Mouse (Mus musculus): Measurements from ENCODE around the gene Vwa5b2. TPM values are rescaled to one million over a fixed set of nuclear protein-coding genes. Genes with fewer than 3 reads are reported as not detected.
A peak's percentile ranks its signal among the peaks of the same experiment; 100 is the strongest.

Vwa5b2 gene
- not detected in 2 replicates for polyA plus RNA-seq (2012; ENCODE audit: insufficient read depth, low replicate concordance)

GRCm38 (mm10) chr16:20589366-20589938, at the start of gene Vwa5b2:
Vwa5b2 (plus strand) TSS chr16:20589471.
- H3K36me3 ChIP-seq (replicated peaks; ENCODE audit: low read length), result no peaks in the 10 kb centered on the region
- TF ChIP-seq GATA1 (IDR thresholded peaks at IDR 0.05; ENCODE audit: borderline replicate concordance, low read length) (no peak), FLI1 (IDR thresholded peaks at IDR 0.05; ENCODE audit: low read length) (no peak)
- H3K9me3 ChIP-seq, result peaks cover 13% of the 10 kb centered on the region
- peaks cover 75% of the 10 kb centered on the region for H3K27me3 ChIP-seq (replicated peaks)
- peak within 1 kb of the TSS; percentile 88 for H3K4me3 ChIP-seq (replicated peaks)
- peaks cover 27% of the 10 kb centered on the region for H3K4me1 ChIP-seq

DNA sequence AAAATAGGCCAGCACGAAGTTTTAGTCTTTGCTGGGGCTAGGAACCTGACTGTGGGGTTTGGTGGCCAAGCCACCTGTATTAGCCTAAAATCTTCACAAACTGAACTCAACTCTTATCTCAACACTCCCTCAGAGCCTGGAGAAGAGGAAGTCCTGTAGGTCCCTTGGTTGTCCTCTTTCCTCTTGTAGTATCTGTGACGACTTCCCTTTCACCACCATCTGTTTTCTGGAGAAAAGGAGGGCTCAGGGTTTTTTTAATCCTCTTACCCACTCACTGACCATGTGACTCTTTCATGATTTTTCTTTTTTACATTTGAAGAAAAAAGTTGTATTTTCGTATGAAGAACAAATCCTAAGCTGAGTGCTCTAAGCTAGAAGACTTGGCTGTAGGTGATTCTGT, 49.6 kb upstream of the Vwa5b2 start:
- peaks cover 62% of the 10 kb centered on the region for H3K4me1 ChIP-seq

DNA sequence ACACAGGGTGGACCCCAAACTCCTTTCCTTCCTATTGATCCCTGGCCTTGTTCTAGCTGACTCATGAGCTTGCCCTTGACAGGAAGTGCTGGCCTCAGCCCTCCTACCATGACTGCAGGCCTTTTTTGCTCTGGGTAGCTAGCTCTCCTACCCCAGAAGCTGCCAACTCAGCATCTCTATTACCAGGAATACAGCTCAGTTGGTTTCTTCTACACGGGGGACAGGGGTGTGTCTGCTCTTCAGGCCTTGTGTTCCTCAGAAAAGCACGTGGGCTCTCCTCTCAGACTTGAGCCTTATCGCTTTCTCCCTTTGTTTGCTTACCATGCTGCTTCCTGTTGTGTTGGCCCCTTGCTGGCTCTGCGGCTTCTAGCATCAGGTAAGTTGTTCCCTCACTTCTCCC, 48.8 kb upstream of the Vwa5b2 start:
- Histone ChIP-seq H3K27me3 (replicated peaks) (no peaks in the 10 kb centered on the region), H3K9me3 (no peaks in the 10 kb centered on the region), H3K4me1 (peaks cover 60% of the 10 kb centered on the region), H3K36me3 (replicated peaks; ENCODE audit: low read length) (peaks cover 84% of the 10 kb centered on the region), H3K4me3 (replicated peaks) (peak overlapping the region; percentile 79)
- TF ChIP-seq FLI1 (IDR thresholded peaks at IDR 0.05; ENCODE audit: low read length), result no peak
- no peak for TF ChIP-seq GATA1 (IDR thresholded peaks at IDR 0.05; ENCODE audit: borderline replicate concordance, low read length)

More for the DNA sequence above, 49.6 kb upstream of the Vwa5b2 start:
- H3K9me3 ChIP-seq, result no peaks in the 10 kb centered on the region
- peak overlapping the region; percentile 42 for H3K4me3 ChIP-seq (replicated peaks)
- H3K27me3 ChIP-seq (replicated peaks), result no peaks in the 10 kb centered on the region
- peaks cover 76% of the 10 kb centered on the region for H3K36me3 ChIP-seq (replicated peaks; ENCODE audit: low read length)
- TF ChIP-seq FLI1 (IDR thresholded peaks at IDR 0.05; ENCODE audit: low read length), result no peak
- TF ChIP-seq GATA1 (IDR thresholded peaks at IDR 0.05; ENCODE audit: borderline replicate concordance, low read length), result no peak

DNA sequence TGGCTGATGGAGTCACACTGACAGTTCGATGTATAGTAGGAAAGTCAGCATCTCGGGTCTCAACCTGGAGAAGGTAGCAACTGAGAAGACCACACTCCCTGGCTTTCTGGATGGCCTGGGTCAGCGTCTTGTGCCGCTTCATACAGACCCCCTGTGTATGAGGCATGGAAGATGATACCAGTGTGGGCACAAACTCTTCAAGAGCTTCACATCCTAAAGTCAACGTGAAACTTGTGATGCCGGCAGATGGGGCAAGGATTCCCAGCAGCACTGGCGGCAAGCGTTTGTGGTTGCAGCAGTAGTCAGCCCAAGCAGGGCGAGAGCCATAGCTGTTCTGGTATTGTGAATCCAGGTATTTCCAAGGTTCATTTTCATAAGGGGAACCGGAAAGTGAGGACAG, 43.6 kb upstream of the Vwa5b2 start:
- Histone ChIP-seq H3K36me3 (replicated peaks; ENCODE audit: low read length) (peaks cover 70% of the 10 kb centered on the region), H3K27me3 (replicated peaks) (no peaks in the 10 kb centered on the region), H3K9me3 (no peaks in the 10 kb centered on the region), H3K4me1 (peaks cover 52% of the 10 kb centered on the region), H3K4me3 (replicated peaks) (no peak overlapping the region)
- TF ChIP-seq FLI1 (IDR thresholded peaks at IDR 0.05; ENCODE audit: low read length), result no peak
- no peak for TF ChIP-seq GATA1 (IDR thresholded peaks at IDR 0.05; ENCODE audit: borderline replicate concordance, low read length)

DNA sequence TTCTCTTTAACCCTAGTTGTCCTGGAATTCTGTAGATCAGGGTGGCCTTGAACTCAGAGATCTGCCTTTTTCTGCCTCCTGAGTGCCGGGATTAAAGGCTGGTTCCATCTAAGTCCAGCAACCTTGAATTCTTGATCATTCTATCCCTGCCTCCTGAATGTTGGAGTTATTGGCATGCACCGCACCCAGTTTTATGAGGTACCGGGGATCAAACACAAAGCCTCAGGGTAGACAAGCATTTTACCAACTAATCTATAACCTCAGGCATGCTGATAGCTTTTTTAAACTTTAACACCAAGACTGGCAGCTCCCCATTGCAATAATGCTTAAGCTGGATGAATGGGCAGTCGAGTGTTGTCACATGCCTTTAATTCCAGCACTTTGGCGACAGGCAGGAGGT, 41.8 kb upstream of the Vwa5b2 start:
- Histone ChIP-seq H3K9me3 (no peaks in the 10 kb centered on the region), H3K4me1 (peaks cover 43% of the 10 kb centered on the region), H3K36me3 (replicated peaks; ENCODE audit: low read length) (peaks cover 69% of the 10 kb centered on the region), H3K27me3 (replicated peaks) (no peaks in the 10 kb centered on the region), H3K4me3 (replicated peaks) (peak overlapping the region; percentile 100)
- TF ChIP-seq FLI1 (IDR thresholded peaks at IDR 0.05; ENCODE audit: low read length) (no peak), GATA1 (IDR thresholded peaks at IDR 0.05; ENCODE audit: borderline replicate concordance, low read length) (no peak)

DNA sequence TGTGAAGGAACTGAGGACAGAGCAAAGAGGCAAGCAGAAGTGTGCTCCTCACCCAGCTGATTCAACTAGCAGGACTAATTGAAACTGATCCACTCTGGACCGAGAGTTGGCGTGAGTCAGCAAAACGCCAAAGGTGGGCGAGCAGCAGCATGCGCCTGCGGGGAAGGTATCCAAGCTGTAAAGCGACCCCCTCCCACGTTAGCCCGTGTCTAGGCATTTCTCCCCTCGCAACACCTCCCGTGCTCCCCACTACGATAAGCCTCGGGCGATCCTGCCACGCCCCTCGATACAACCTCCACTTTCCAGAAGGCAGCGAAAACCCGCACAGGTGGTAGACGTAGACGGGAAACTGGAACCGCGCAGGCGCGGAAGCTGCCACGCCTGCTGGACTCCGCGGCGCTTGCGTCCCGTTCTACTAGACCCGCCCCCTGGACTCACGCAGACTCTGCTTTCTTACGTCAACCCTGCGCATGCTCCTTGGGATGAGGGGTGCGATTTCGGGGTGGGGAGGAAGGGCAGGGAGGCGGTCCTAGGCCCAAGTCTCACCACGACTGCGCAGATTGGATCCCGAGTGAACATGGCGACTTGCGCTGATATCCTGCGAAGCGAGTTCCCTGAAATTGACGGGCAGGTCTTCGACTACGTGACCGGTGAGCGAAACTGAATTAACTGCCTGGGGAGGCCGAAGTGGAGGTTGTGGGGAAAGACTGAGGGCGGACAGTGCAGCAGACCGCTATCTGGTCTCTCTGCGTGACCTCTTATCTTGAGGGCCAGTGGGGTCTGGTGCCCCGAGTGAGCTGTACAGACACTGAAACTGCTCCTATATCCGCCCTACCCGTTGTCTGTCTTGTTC, 40.9 kb upstream of the Vwa5b2 start, which contains the start of gene Abcf3:
Gene Abcf3, plus strand, starts transcription at position 482 of the 853 bp plus-strand sequence.
- Histone ChIP-seq H3K36me3 (replicated peaks; ENCODE audit: low read length) (peaks cover 70% of the 10 kb centered on the region), H3K9me3 (no peaks in the 10 kb centered on the region), H3K27me3 (replicated peaks) (no peaks in the 10 kb centered on the region), H3K4me1 (peaks cover 44% of the 10 kb centered on the region), H3K4me3 (replicated peaks) (peak within 1 kb of the TSS; percentile 100)
- TF ChIP-seq GATA1 (IDR thresholded peaks at IDR 0.05; ENCODE audit: borderline replicate concordance, low read length), result no peak; the same call in 2 of the 3 replicates
- TF ChIP-seq FLI1 (IDR thresholded peaks at IDR 0.05; ENCODE audit: low read length), result peak; percentile 5; the same call in 1 of the 2 replicates

GRCm38 (mm10) chr16:20549161-20549560, 40.1 kb upstream of the Vwa5b2 start:
- H3K4me1 ChIP-seq, result peaks cover 50% of the 10 kb centered on the region
- H3K27me3 ChIP-seq (replicated peaks), result no peaks in the 10 kb centered on the region
- H3K9me3 ChIP-seq, result no peaks in the 10 kb centered on the region
- TF ChIP-seq GATA1 (IDR thresholded peaks at IDR 0.05; ENCODE audit: borderline replicate concordance, low read length) (no peak), FLI1 (IDR thresholded peaks at IDR 0.05; ENCODE audit: low read length) (no peak)
- H3K36me3 ChIP-seq (replicated peaks; ENCODE audit: low read length), result peaks cover 72% of the 10 kb centered on the region
- peak overlapping the region; percentile 100 for H3K4me3 ChIP-seq (replicated peaks)

GRCm38 (mm10) chr16:20551691-20552090, 37.6 kb upstream of the Vwa5b2 start:
- Histone ChIP-seq H3K27me3 (replicated peaks) (no peaks in the 10 kb centered on the region), H3K9me3 (no peaks in the 10 kb centered on the region), H3K4me3 (replicated peaks) (no peak overlapping the region), H3K36me3 (replicated peaks; ENCODE audit: low read length) (peaks cover 73% of the 10 kb centered on the region), H3K4me1 (peaks cover 44% of the 10 kb centered on the region)
- TF ChIP-seq FLI1 (IDR thresholded peaks at IDR 0.05; ENCODE audit: low read length) (no peak), GATA1 (IDR thresholded peaks at IDR 0.05; ENCODE audit: borderline replicate concordance, low read length) (no peak)

DNA sequence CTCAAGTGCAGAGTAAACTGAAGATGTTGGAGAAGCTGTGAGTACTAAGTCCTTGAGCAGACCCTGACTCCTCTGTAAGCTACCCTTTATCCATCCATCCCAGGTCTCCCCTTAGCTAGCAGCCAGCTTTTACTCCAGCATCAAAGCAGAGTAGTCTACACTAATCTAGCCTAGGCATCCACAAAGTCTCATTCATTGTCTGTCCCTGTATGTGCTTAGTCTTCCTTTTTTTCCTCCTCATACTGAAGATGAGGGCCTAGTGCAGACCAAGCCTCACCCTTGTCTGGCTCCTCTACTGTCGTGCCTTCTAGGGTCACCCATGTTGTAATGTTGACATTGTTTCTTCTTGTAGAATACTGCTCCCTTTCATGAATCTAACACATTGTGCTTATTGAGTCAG, 36.7 kb upstream of the Vwa5b2 start:
- TF ChIP-seq FLI1 (IDR thresholded peaks at IDR 0.05; ENCODE audit: low read length), result no peak
- no peak for TF ChIP-seq GATA1 (IDR thresholded peaks at IDR 0.05; ENCODE audit: borderline replicate concordance, low read length)
- no peaks in the 10 kb centered on the region for H3K27me3 ChIP-seq (replicated peaks)
- H3K9me3 ChIP-seq, result no peaks in the 10 kb centered on the region
- peaks cover 81% of the 10 kb centered on the region for H3K36me3 ChIP-seq (replicated peaks; ENCODE audit: low read length)
- peaks cover 39% of the 10 kb centered on the region for H3K4me1 ChIP-seq
- no peak overlapping the region for H3K4me3 ChIP-seq (replicated peaks)

GRCm38 (mm10) chr16:20555000-20555399, 34.3 kb upstream of the Vwa5b2 start:
- H3K4me1 ChIP-seq, result peaks cover 20% of the 10 kb centered on the region
- H3K36me3 ChIP-seq (replicated peaks; ENCODE audit: low read length), result peaks cover 96% of the 10 kb centered on the region
- H3K4me3 ChIP-seq (replicated peaks), result no peak overlapping the region
- H3K9me3 ChIP-seq, result no peaks in the 10 kb centered on the region
- H3K27me3 ChIP-seq (replicated peaks), result no peaks in the 10 kb centered on the region
- TF ChIP-seq FLI1 (IDR thresholded peaks at IDR 0.05; ENCODE audit: low read length) (no peak), GATA1 (IDR thresholded peaks at IDR 0.05; ENCODE audit: borderline replicate concordance, low read length) (no peak)
